Mouse (Mus musculus) brain, adult 2 months (tissue): Measurements from ENCODE around the gene Lig3.
A peak's percentile ranks its signal among the peaks of the same experiment; 100 is the strongest.
"Not testable (repeated sequence)": the region's sequence is repeated elsewhere in the genome, so short reads cannot be mapped to it uniquely, and the experiment has no call there.

ENCODE experiments used
- DNase-seq: peaks from one replicate; pipeline ENCODE4 v3.0.0; 2011; ENCODE audit warnings: low read depth, low spot score

The Lig3 gene

GRCm38 (mm10) chr11:82831008-82831893 lies 50.3 kb downstream of the Lig3 start:
- peak; percentile 47 for DNase-seq

DNA sequence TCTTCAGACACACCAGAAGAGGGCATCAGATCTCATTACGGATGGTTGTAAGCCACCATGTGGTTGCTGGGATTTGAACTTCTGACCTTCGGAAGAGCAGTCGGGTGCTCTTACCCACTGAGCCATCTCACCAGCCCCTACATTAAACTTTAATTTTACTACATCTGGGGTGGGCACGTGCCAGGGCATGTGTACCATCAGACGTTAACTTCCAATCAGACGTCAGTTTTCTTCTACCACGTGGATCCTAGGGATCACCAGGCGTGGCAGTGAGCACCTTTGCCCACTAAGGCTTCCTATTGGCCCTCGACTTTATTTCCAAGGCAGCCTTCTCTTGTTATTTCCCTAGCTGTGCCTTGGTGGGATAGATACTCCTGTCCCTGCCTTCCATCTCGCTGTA lies 51.5 kb downstream of the Lig3 start:
- not testable (repeated sequence) for DNase-seq

DNA sequence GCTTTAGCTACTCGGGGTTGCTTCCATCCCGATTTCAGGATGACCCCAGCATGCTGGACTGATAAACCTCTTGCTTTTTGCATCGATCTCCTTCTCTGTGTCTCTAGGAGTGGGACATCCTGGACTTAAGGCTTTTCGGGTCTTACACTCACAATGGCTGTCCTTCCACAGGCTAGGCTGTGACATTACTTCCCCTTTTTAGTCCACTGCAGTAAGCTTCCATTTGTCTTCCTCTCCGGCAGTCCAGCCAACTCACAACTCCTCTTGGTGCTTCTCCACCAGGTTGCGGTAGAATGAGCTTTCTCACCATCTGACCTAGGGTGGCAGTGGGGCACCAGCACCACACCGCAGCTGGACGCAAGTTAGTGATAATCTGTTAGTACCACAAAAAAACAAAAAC lies 53.0 kb downstream of the Lig3 start:
- DNase-seq: no peak

- DNase-seq: not testable (repeated sequence)
Observed at GRCm38 (mm10) chr11:82834359-82834758, 53.5 kb downstream of the Lig3 start.

- DNase-seq: peak; percentile 36
Observed at GRCm38 (mm10) chr11:82835616-82836432, 54.9 kb downstream of the Lig3 start.

GRCm38 (mm10) chr11:82837192-82837591 lies 56.3 kb downstream of the Lig3 start:
- DNase-seq: no peak

- no peak for DNase-seq
Observed at GRCm38 (mm10) chr11:82837848-82838247, 56.9 kb downstream of the Lig3 start.

DNA sequence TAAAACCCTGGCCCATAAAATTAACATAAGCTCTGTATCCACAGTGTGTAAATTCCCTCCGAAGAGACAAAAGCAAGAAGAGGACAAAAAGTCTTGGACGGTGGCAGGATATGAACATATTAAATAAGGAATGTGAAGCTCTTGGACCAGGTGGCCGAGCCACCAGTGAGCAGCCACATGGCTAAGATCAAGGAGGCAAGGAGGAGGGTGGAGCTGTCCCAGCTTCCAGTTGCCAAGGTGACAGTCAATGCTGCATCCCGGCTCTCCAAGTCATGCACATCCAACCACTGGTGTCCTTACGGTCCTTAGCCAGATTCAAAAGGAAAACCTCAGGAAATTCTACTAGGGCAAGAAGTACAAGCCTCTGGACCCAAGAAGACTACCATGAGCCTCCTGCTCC lies 57.6 kb downstream of the Lig3 start:
- DNase-seq: peak; percentile 54

DNA sequence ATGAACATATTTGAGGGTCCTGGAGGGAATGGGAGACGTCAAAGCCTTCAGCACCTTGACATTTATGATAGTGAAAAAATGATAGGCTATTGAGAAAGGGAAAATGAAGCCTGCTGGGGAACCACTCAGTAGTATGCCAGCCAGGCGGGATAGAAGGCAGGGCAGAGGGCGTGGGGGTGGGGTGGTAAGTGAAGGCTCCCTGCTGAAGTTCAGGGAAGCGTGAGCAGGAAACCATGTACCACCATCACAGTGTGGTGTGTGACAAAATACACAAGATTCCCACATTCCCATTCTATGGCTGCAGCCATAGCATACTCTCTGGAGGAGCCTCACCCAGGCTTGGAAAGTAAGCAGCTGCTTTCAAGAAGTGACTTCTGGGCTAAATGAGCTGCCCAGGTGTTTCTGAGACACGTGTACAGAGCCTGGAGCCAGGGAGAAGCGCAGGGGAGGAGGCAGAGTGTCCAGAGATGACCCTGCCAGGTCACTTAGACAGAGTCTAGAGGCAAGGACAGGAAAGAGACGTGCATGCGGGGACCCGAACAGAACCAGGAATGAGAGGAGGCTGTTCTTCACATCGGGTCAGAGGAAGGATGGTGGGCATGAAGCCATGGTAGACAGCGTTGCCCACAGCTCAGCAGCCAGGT lies 64.0 kb downstream of the Lig3 start:
- DNase-seq: no peak

GRCm38 (mm10) chr11:82845415-82846078 lies 64.6 kb downstream of the Lig3 start:
- DNase-seq: peak; percentile 91

DNA sequence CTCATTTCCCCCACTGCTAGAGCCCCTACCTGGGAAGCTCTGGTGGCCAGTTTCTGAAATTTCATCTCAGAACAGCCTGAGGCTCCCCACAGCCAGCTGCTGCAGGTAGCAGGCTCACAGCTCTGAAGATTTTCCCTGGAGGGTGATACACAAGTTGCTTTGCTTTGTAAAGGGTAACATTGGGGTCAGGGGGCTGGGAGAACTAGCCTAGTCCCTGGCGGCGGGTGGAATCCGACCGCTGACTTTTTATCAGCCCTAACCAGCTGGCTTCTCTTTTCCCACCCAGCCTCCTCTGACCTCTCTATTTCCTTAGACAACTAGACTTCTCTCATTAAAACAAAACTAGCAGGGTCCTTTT lies 65.2 kb downstream of the Lig3 start:
- DNase-seq: no peak

DNA sequence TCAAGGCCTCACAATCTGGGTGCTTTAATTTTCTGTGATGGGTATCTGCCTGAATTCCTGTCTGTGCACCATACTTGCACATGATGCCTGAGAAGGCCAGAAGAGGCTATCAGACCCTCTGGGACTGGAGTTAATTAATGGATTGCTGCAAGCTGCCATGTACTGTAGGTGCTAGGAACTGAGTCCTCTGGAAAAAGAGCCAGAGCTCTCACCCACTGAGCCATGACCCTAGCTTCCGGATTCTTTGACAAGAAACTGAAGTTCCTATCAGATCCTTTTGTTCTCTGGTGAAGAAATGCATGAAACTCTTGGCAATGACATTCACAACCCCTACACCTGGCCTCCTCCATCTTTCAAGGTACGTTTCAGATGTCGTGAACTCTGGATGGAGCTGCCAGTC lies 66.0 kb downstream of the Lig3 start:
- no peak for DNase-seq

DNA sequence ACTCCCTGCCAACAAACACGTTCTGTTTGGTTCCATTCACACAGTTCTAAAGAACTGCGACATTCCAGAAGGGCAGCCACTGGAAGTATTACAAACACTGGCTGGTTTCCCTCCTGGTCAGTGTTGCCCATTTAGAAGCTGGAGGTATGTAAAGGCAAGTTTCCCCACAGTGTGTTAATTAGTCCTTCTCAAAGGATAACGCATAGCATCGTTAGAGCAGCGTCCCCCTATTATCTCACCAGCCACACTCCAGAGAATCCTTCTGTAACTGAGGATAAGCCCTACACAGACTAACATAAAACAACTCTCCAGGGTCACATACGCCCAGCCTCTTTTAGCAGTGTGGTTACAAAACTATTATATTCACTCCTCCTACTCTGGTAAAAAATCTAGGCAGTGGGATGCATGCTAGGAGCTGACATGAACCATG lies 66.7 kb downstream of the Lig3 start:
- no peak for DNase-seq

GRCm38 (mm10) chr11:82850259-82850658 lies 69.4 kb downstream of the Lig3 start:
- no peak for DNase-seq

DNA sequence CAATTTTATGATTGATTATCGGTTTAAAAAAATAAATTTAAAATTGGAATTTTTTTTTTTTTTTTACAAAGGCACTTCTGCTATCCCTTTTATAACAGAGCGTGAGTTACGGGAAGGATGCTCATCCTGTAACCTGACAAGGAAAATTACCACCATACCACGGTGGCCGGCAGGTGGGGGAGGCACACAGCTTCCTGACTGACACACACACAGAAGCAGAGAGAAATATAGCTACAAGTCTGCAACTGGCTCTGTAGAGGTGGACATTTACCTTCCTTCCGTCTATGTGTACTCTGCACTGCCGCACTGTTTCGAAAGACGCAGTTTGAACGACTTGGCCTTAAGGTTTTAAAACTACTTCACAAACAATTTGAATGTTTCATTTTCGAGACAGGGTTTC lies 71.2 kb downstream of the Lig3 start:
- DNase-seq: no peak

GRCm38 (mm10) chr11:82852540-82852939 lies 71.6 kb downstream of the Lig3 start:
- DNase-seq: no peak

DNA sequence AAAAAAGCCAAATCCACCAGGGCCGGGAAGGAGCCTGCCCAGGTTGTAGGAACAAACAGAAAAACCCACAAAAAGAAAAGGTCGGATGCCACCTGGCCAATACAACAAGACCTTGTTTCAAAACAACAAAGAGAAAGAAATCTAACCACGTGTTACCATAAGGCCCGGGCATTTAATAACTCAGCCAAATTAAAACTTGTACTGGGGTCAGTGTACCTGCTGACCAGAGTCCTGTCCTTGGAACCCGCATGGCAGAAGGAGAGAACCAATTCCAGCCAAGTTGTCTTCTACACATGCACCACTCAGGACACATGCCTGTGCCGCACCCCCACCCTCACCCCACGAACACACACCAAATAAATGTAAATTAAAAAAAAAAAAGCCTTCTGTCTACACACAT lies 72.0 kb downstream of the Lig3 start:
- DNase-seq: no peak
